Mouse (Mus musculus) spleen, postnatal 36 days (tissue): ENCODE results near the gene Mrpl11.
"Not testable (repeated sequence)": the region's sequence is repeated elsewhere in the genome, so short reads cannot be mapped to it uniquely, and the experiment has no call there.

Experiments
- DNase-seq, 2 experiments: peaks; one replicate each; pipeline ENCODE4 v3.0.0; 2022; ENCODE audit warnings: low spot score in 2 of 2, mixed read lengths in 1 of 2

Mrpl11 gene

GRCm38 (mm10) chr19:4961928-4962601, at the start of gene Mrpl11:
Mrpl11 (plus strand) TSS chr19:4962147.
- peak; percentile 86 to 89 for DNase-seq

- DNase-seq, result no peak
Measured at GRCm38 (mm10) chr19:4915924-4916603, 45.9 kb upstream of the Mrpl11 start.

- no peak for DNase-seq
Measured at GRCm38 (mm10) chr19:4916827-4917226, 45.1 kb upstream of the Mrpl11 start.

GRCm38 (mm10) chr19:4919652-4920051, 42.3 kb upstream of the Mrpl11 start:
- DNase-seq, result no peak

DNA sequence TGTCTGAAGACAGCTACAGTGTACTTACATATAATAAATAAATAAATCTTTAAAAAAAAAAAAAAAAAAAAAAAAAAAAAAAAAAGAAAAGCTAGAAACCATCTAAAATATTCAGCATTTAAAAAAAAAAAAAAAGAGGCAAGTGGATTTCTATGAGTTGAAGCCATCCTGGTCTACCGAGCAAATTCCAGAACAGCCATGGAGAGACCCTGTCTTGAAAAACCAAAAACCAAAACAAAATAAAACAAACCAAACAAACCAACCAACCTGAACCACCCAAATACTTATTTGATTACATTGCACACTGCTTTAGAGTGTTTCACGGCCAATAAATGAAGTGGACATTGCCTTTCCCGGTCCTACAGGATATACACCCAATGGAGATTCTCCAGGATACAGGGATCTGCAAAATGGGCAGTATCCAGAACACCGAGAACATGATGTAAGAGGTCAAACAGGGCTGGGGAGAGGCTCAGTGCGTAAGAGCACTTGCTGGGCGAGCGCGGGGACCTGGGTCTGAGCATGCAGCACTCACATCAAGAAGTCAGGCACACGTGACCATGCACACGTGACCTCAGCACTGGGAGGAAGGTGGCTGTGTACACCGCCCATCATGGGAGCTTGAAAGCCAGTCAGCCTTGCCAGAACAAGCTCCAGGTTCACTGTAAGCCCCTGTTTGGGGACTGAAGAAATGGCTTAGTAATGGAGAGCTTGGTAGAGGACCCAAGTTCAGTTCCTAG, 36.7 kb upstream of the Mrpl11 start:
- no peak for DNase-seq

DNA sequence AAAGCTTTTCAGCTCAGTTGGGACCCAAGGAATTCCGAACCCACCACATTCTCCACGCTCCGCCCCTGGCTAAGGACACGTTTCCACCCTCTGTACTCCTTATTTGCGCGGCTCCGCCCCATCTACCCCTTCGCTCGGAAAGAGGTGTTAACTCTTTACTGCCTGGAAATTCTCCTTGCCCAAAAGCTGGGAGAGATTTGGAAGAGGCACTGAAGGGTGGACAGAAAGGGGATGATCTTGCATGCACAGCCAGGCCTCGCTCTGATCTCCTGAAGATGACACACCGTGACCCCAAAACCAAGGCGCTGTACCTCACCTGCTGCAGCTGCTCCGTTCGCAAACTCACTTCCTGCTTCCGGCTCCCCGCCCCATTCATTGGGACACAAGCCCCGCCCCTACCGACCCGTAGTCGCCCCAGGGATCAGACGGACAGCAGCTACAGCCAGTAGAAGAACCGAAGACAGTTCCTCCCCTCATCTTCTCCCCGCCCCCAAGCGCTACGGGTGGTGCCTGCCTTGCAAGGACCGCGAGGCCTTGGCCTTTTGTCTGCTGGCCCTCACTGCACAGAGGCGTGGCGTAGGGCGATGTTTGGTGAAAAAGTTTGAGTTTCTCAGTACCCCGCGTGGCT, 33.9 kb upstream of the Mrpl11 start, which contains the start of gene Dpp3:
Gene Dpp3, minus strand, starts transcription at position 384 of the 628 bp plus-strand sequence.
- DNase-seq, result peak; percentile 98

GRCm38 (mm10) chr19:4928781-4929180, 33.2 kb upstream of the Mrpl11 start:
- no peak for DNase-seq

GRCm38 (mm10) chr19:4936896-4937295, 25.1 kb upstream of the Mrpl11 start:
- DNase-seq, result no peak

DNA sequence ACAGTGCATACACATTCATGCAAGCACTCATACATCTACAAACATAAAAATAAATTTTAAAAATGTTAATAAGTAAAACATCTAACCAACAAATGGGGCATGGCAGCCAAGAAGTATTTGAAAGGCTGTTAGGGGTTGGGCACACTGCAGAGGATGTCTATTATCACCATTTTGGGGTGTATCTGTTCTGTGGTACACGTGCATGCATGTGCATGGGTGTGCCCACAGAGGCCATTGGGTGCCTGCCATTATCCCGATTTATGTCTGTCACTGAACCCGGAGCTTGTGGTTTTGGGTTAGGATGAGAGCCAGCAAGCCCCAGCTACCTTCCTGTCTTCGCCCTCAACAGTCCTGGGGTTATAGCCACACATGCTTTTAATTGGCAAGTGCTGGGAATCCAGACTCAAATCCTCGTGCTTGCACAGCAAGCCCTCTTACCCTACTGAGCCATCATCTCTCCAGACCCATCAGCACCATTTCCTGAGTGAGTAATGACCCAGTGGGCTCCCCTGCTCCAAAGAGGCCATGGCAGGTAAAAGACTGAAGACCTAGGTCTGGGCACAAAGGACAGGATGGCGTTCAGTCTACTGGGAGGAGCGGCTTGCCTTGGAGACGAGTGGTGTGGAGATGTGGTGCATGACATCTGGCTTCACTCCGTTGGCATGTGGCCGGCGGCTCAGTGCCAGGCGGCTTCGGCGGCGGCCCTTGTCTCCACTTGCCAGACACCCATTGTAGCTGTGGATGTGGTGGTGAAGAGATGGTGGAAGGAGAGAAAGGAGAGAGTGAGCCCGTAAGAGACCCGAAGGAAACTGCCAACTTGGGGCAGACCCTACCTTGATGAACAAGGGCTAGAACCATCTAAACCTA, 24.3 kb upstream of the Mrpl11 start:
- no peak for DNase-seq

- peak; percentile 75 to 80 for DNase-seq
Measured at GRCm38 (mm10) chr19:4942551-4943252, 19.2 kb upstream of the Mrpl11 start, which contains the start of gene Peli3. Peli3 (minus strand) TSS chr19:4943127.

- DNase-seq, result no peak
Measured at GRCm38 (mm10) chr19:4943253-4943588, 18.7 kb upstream of the Mrpl11 start.

GRCm38 (mm10) chr19:4945540-4945939, 16.4 kb upstream of the Mrpl11 start:
- DNase-seq, result no peak

- not testable (repeated sequence) for DNase-seq
Measured at GRCm38 (mm10) chr19:4948641-4949040, 13.3 kb upstream of the Mrpl11 start.

GRCm38 (mm10) chr19:4968236-4968635, 6.3 kb downstream of the Mrpl11 start:
- DNase-seq, result no peak

DNA sequence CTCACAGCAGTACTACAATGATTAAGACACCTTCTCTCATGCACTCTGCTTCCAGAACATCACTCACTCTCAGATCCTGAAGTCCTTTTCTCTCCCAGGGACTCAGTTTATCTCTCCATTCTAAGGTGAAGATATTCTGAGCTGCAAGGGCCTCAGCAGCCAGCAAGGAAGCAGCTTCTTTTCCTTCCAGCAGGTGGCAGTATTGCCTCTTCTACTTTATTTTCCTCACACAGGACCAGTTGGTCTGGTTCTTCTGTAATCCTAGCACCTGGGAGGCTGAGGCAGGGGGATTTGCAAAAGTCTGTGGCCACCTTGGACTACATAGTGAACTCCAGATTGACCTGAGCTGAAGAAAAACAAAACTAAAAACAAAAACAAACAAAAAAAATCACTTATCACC, 19.8 kb downstream of the Mrpl11 start:
- DNase-seq, result no peak

DNA sequence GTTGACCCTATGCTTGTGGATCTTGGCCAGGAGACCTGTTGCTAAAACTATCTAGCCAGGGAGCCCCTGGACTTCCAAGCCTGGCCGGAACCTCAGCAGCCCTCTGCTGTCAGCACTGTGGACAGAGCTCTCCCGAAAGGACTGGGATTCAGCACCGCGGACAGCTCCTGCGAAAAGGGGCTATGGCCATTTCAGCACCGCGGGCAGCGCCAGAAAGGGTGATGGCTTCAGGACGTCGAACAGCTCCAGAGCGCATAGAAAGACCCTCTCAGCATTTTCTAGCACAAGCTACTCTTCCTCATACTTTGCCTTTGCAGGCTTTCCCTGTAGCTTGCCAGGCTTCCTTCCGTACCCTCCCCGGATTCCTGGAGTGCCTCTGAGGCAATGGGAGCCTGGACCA, 27.1 kb downstream of the Mrpl11 start:
- peak; percentile 42 to 67 for DNase-seq

GRCm38 (mm10) chr19:4989434-4990255, 27.7 kb downstream of the Mrpl11 start:
- no peak for DNase-seq

DNA sequence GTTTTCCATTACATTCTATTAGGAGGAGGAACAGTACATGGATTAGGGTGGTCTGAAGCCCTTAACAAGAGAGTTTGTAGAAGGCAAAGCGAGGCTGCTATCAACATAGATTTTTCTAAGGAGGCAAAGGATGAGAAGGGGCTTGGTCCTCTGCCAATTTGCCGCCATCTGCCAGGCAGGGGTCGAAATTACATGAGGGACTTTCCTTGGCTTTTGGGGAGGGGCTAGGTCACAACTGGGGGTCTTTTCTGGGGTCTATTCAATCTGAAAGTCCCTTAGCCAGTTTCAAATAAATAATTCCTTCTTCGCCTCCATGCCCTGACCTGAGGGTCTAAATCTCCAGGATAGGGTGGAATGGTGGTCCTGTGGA, 28.3 kb downstream of the Mrpl11 start, which contains the start of gene Npas4:
Gene Npas4, minus strand, starts transcription at position 61 of the 370 bp plus-strand sequence.
- DNase-seq, result no peak

- DNase-seq, result no peak
Measured at GRCm38 (mm10) chr19:4990716-4991115, 28.8 kb downstream of the Mrpl11 start.

- no peak for DNase-seq
Measured at GRCm38 (mm10) chr19:4992371-4992770, 30.4 kb downstream of the Mrpl11 start.
